Mouse (Mus musculus): Measurements from ENCODE around the gene Tceal7.
A peak's percentile ranks its signal among the peaks of the same experiment; 100 is the strongest.
"Not testable (repeated sequence)": the region's sequence is repeated elsewhere in the genome, so short reads cannot be mapped to it uniquely, and the experiment has no call there.

The Tceal7 gene

DNA sequence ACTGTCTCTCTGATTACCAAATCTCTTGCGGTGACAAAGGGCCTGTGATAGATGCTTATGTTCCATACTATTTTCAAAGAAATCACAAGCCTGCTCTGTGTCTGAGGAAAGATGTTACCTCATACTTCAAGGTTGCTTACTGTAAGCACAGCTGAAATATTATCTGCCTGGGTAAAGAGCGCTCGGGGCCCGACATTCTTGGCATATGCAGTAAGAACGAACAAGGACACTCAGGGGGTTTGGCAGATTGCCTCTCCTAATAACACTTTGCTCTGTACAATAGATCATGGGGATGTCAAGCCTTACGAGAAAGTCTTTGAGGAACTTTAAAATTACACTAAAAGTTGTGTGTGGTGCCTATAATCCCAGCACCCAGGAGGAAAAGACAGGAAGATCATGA lies 34.2 kb downstream of the Tceal7 start:
- DNase-seq (ENCODE audit: extremely low read depth, low read depth): no peak

- no peak for DNase-seq (ENCODE audit: extremely low read depth, low read depth)
Observed at GRCm38 (mm10) chrX:136249671-136250070, 35.1 kb downstream of the Tceal7 start.

GRCm38 (mm10) chrX:136252023-136252729 lies 37.6 kb downstream of the Tceal7 start:
- no peak for DNase-seq (ENCODE audit: extremely low read depth, low read depth)

- DNase-seq (ENCODE audit: extremely low read depth, low read depth): no peak
Observed at GRCm38 (mm10) chrX:136267720-136268119, 53.1 kb downstream of the Tceal7 start.

- no peak for DNase-seq (ENCODE audit: extremely low read depth, low read depth)
Observed at GRCm38 (mm10) chrX:136268173-136268572, 53.6 kb downstream of the Tceal7 start.

- DNase-seq (ENCODE audit: extremely low read depth, low read depth): peak; percentile 19
Observed at GRCm38 (mm10) chrX:136269743-136270392, 55.3 kb downstream of the Tceal7 start, which contains the start of gene Bex3. Bex3 (plus strand) TSS chrX:136270253.

DNA sequence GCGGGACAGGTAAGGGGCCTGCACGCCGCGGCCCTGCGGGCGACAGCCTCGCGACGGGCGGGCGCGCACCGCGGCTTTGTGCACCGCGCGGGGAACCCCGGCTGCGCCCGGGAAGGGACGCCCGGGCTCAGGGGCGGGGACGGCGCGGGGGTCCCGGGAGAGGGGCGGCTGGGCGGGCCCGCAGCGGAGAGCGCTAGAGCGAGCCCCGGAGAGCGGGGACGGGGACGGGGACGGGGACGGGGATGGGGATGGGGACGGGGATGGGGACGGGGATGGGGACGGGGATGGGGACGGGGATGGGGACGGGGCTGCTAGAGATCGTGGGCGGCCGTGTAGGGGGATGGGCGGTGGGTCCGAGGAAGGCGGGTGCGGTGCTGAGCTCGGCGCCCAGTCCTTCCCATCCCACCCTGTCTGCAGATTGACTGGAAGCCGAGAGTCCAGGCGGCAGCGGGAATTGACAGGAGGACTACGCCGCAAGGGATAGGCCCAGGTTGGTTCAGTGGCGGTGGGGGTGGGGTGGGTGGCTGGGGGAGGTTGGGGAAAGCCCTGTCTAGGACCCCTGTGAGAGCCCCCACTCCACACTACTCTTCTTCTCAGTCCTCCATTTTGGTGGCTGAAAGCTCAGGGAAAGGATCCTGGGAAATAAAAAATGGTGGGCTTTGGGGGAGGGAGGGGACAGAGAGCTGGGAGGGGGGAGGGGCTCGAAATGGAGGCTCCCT lies 56.0 kb downstream of the Tceal7 start:
- DNase-seq (ENCODE audit: extremely low read depth, low read depth): not testable (repeated sequence)

GRCm38 (mm10) chrX:136274542-136274941 lies 60.0 kb downstream of the Tceal7 start:
- DNase-seq (ENCODE audit: extremely low read depth, low read depth): no peak

DNA sequence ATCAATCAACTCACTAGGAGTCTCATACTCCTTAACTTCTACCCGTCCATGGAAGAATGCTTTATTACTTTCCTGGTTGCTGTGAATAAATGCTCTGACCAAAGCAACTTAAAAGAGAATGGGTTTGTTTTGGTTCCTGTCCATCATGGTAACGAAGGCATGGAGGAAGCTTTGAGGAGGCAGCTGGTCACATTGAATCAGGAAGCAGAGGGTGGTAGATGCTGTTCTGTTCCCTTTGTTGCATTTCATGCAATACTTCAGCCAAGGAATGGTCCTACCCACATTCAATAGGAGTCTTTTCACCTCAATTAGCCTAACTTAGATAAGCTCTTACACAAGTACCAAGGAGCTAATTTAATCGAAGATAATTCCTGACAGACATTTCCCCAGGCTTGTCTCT lies 60.8 kb downstream of the Tceal7 start:
- no peak for DNase-seq (ENCODE audit: extremely low read depth, low read depth)

Data from MEL-GATA-1-ER (cell line).